Mouse (Mus musculus) regulatory T cell (primary cell): ENCODE measurements around the gene Ctnnbip1.

Experiments used
- in situ Hi-C: fragments of 300-600 bp; cut with MboI, MseI; formaldehyde crosslinking; loops from one replicate; pipeline ENCODE4 v1.15.1; 2025; ENCODE audit warnings: high pct_unique_total_duplicates

Ctnnbip1 gene

GRCm38 (mm10) chr4:149521258-149521657 is 3.2 kb downstream of the Ctnnbip1 start:
- in situ Hi-C loops: no loop called here

DNA sequence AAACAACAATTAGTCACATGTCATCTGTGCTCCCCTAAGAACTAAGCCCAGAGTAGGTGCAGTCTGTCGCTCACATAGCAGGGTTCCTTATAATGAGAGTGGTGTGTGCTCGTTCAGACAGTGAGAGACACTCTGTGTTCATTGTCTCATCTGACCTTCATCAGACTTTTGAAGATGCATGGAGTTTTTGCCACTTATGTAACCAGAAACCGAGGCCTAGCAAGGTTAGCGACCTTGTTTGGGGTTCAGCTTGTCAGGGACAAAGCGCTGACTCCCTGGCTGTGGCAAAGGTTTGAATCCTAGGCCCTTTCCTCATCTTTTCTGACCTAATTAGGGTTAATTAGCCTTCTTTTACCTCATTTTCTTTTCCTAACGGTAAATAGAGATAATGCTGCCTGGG is 5.9 kb downstream of the Ctnnbip1 start:
- in situ Hi-C loops: no loop called here

- in situ Hi-C loops: loop anchor here (5.0 kb wide), 1 partner anchor 53 kb away; no protein-coding TSS in a partner anchor
These were observed 7.1 kb downstream of the Ctnnbip1 start for GRCm38 (mm10) chr4:149525170-149525569.

GRCm38 (mm10) chr4:149525811-149526210 is 7.8 kb downstream of the Ctnnbip1 start:
- in situ Hi-C loops: loop anchor here (5.0 kb wide), 1 partner anchor 54 kb away; no protein-coding TSS in a partner anchor

DNA sequence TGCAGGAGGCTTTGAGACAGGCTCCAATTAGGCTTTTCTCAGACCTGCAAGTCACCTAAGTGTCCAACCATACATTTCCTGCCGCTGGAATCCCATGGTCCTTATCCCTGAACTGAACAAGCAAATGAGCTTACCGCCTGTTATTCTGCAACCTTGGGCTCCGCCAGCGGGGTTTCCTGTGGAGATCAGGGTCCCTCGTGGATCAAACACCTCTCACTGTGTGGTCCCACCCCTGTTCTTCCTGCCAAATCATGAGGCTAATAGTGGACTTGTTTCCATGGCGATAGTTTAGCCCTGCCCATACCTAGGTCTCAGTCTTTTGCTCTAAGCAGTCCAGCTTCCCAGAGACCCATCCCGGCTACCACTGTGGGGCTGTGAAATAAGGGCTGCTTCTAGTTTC is 8.3 kb downstream of the Ctnnbip1 start:
- in situ Hi-C loops: loop anchor here (5.0 kb wide), 1 partner anchor 54 kb away; no protein-coding TSS in a partner anchor

- in situ Hi-C loops: loop anchor here (5.0 kb wide), 1 partner anchor 55 kb away; no protein-coding TSS in a partner anchor
These were observed 9.8 kb downstream of the Ctnnbip1 start for GRCm38 (mm10) chr4:149527621-149528354.

GRCm38 (mm10) chr4:149529691-149530090 is 11.7 kb downstream of the Ctnnbip1 start:
- in situ Hi-C loops: loop anchor here (5.0 kb wide), 1 partner anchor 57 kb away; no protein-coding TSS in a partner anchor

- in situ Hi-C loops: no loop called here
These were observed 21.4 kb downstream of the Ctnnbip1 start for GRCm38 (mm10) chr4:149539441-149539840.

- in situ Hi-C loops: no loop called here
These were observed 23.9 kb downstream of the Ctnnbip1 start for GRCm38 (mm10) chr4:149541935-149542334.

GRCm38 (mm10) chr4:149542431-149542830 is 24.4 kb downstream of the Ctnnbip1 start:
- in situ Hi-C loops: no loop called here

GRCm38 (mm10) chr4:149542927-149543553 is 25.0 kb downstream of the Ctnnbip1 start:
- in situ Hi-C loops: no loop called here

DNA sequence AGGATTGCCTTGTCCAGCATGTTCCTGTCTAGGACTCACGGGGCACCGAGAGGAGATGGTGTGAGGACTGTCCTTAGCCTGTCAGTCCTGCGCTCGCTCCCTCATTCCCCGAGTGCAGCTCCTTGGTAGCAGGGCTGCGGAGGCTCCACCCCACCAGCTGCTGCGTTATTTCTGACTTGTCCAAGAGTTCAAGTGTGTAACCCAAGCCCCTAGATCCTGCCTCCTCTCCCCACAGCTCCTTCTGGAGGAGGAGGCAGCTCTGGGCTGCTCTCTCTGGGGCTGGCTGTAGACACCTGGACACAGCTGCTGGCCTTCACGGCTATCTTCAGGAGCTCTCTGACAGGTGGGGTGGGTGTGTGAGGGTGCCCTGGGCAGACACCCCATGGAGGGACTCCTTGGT is 26.9 kb downstream of the Ctnnbip1 start:
- in situ Hi-C loops: loop anchor here (5.0 kb wide), 1 partner anchor 403 kb away; no protein-coding TSS in a partner anchor

DNA sequence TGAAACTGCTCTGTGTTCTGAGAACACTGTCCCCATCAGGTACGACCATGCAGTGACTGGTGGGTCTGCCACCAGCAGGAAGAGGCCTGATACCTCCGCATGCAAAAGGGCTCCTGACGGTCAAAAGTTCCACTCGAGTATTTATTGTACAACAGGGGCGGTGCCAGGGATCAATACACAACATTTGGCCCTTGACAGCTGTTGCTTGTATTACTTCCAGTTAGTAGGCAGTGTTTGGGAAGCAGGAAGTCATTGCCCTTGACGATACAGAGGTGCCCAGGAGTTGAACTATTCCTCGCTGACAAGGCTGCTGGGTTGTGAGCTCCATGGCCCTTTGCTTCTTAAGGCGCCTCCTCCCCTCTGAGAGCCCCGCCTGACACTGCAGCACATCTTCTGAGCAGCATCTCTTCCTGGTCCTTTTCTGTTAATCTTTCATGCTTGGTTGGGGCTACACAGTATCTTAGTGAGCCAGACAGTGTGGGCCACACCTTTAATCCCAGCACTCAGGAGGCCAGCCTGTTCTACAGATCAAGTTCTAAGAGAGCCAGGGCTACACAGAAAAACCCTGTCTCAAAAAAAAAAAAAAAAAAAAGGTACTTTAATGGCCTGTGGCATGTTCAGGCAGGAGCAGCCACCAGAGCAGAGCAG is 28.9 kb downstream of the Ctnnbip1 start:
- in situ Hi-C loops: loop anchor here (5.0 kb wide), 1 partner anchor 405 kb away; no protein-coding TSS in a partner anchor

DNA sequence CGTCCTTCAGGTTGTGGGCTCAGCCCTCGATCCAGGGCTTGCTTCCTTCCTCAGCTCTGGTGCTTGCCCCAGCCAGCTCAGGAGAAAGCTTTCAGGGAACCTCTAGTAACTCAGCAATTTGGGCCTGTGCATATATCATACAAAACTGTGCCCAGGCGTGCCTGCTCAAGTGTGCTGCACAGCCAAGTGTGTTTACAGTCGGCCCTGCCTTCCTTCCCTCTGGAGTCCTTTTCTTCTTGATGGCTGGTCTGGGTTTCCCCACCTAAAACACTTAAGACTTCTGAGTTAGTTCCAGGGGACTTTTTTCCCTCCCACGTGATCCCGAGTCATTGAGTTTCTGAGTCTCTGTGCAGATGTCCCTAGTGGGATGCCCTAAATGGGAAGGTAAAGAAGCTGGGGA is 29.5 kb downstream of the Ctnnbip1 start:
- in situ Hi-C loops: loop anchor here (5.0 kb wide), 1 partner anchor 405 kb away; no protein-coding TSS in a partner anchor

- in situ Hi-C loops: loop anchor here (5.0 kb wide), 1 partner anchor 407 kb away; no protein-coding TSS in a partner anchor
These were observed 31.3 kb downstream of the Ctnnbip1 start for GRCm38 (mm10) chr4:149549221-149549925.

- in situ Hi-C loops: no loop called here
These were observed 32.8 kb downstream of the Ctnnbip1 start for GRCm38 (mm10) chr4:149550866-149551265.

- in situ Hi-C loops: no loop called here
These were observed 33.7 kb downstream of the Ctnnbip1 start for GRCm38 (mm10) chr4:149551696-149552095.

- in situ Hi-C loops: no loop called here
These were observed 35.8 kb downstream of the Ctnnbip1 start for GRCm38 (mm10) chr4:149553834-149554233.

DNA sequence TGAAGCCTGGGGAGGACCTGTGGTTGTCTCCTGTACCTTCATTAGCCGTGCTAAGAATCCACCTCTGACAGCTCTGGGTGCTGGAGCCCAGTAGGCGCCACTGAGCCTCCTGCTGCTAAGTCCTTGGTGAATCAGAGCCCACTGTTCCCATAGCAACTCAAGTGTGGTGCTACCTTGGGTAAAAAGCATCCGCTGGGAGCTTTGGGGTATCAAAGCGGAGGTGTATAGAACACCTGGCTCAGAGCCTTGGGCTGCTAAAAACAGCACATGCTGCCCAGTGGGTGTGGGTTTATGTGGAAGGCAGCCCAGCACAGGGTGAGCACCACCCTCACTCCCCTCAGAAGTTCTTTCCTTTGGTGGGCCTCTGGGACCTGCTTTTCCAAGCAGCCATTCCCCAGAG is 38.1 kb downstream of the Ctnnbip1 start:
- in situ Hi-C loops: no loop called here

- in situ Hi-C loops: no loop called here
These were observed 39.9 kb downstream of the Ctnnbip1 start for GRCm38 (mm10) chr4:149557905-149558304.

DNA sequence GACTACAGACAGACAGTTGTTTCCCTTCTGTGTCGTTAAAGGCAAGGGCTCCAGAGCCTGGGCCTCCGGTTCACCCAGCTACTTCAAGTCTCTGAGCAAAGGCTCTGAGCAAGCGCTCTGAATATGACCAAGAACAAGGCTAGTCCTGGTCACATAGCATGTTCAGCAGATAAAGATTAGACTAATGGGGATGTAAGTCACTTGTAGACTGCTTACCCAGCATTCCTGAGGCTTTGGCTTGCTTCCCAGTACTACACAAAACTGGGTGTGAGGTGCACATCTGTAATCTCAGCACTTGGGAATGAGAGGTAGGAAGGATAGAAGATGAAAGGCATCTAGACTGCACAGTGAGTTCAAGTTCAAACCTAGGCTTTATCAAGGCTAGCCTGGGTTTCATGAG is 40.4 kb downstream of the Ctnnbip1 start:
- in situ Hi-C loops: no loop called here
